Mouse (Mus musculus) testis, adult 2 months (tissue): ENCODE results near the gene Qpctl.

Experiments used
- CTCF ChIP-seq: fragments of 200-500 bp; IDR thresholded peaks from 2 replicates; pipeline ENCODE4 v1.5.1; 2012; ENCODE audit warnings: low read depth, mild to moderate bottlenecking, inconsistent platforms, low read length, moderate library complexity; ENCODE audit not compliant: control insufficient read depth, insufficient read depth, insufficient replicate concordance
- POLR2A ChIP-seq: fragments of 200-500 bp; IDR thresholded peaks from 2 replicates; pipeline ENCODE4 v1.6.1; 2012; ENCODE audit warnings: low read depth, mild to moderate bottlenecking, inconsistent platforms, low read length, moderate library complexity; ENCODE audit not compliant: control insufficient read depth

- TF ChIP-seq POLR2A (no peak), CTCF (0 out of 2 replicates have a peak, but pooled peaks have one; percentile 21)
Observed at GRCm38 (mm10) chr7:19137380-19137779, 11.7 kb downstream of the Qpctl start.
